Mouse (Mus musculus) small intestine, adult 2 months (tissue): ENCODE measurements around the gene Pitx1.

ENCODE experiments used
- CTCF ChIP-seq: fragments of 200-500 bp; IDR thresholded peaks from 2 replicates; pipeline ENCODE4 v1.5.1; 2012; ENCODE audit warnings: low read depth, mild to moderate bottlenecking, control low read depth, inconsistent platforms, low read length, moderate library complexity, mixed read lengths; ENCODE audit not compliant: insufficient replicate concordance, insufficient read length; ENCODE audit errors: extremely low read depth
- POLR2A ChIP-seq: fragments of 200-500 bp; IDR thresholded peaks from 2 replicates; pipeline ENCODE4 v1.6.1; 2012; ENCODE audit warnings: low read depth, mild to moderate bottlenecking, control low read depth, inconsistent platforms, low read length, moderate library complexity

DNA sequence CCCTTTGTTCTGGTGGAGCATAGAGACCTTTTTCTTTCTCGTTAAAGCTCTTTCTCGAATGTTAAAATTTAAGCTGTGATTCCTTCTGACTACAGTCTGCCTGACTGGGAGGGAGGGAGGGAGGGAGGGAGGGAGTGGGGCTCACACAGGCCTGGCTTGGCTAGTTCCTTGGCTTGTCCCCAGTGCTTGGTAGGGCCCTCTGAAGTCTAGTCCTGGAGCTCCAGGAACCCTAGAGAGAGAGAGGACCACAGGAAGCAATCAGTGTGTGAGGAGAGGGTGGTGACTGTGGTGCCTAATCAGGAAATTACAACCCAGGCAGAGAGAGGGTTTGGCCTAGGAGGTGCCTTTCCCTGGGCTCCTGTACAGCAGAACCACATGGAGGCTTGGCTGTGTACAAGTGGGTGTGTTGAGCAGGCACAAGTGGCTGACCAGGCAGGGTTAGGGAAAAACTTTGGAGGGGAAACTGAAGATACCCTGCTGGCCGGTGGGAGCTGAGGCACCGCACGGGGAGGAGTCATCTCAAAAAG, 22.4 kb downstream of the Pitx1 start:
- TF ChIP-seq CTCF (no peak), POLR2A (no peak)
